Mouse (Mus musculus): Measurements from ENCODE around the gene Klf4. TPM values are rescaled to one million over a fixed set of nuclear protein-coding genes. Genes with fewer than 3 reads are reported as not detected.

The Klf4 gene
- 10 to 100 TPM; 42.1 to 61.1 TPM for total RNA-seq (2021)

- DNase-seq = peak; percentile 95
- intact Hi-C loops (cut with DNase I) = loop anchor here (1.0 to 5.0 kb wide), 4 partner anchors 119 to 690 kb away; no protein-coding TSS in a partner anchor
Measured at GRCm38 (mm10) chr4:55532407-55533195, at the start of gene Klf4. Gene Klf4, minus strand, starts transcription at chr4:55532466.

DNA sequence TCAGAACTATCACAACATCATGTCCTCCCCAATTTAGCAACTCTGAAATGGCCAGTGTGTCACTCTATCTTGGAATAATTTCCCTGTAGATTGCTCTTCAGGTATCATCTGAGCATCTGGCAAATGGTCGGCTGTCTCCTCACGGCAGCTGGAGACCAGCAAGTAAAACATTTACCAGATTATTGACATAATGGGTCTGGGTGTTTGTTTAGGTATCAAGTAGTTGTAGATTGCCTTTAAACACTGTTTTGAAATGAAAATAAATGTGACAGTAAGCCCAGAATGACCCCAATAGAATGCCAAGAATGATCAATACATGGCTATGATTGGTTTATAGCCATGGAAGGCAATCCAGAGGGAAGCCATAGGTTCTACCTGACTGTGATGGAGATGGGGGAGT is 39.2 kb upstream of the Klf4 start:
- intact Hi-C loops (cut with DNase I) = no loop called here
- no peak for DNase-seq

DNA sequence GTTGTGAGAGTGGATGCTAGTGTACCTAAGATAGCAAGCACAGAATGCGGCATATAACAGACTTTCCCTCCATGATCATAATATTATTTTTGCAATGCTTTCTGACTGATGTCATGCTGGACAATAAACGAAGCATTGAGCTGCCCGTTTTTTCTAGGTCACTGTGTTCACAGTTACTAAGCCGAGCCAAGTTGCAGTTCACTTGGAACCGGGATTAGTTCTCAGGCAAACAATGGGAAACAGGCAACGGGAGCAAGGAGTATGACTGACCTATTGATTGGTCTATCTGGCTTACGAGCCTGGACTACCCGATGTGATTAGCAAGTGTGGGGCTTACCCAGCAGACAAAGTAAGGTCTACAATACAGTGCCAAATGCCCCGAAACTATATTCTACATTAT is 35.7 kb upstream of the Klf4 start:
- peak; percentile 31 for DNase-seq
- intact Hi-C loops (cut with DNase I) = no loop called here

GRCm38 (mm10) chr4:55567575-55567974 is 35.3 kb upstream of the Klf4 start:
- intact Hi-C loops (cut with DNase I) = no loop called here
- DNase-seq = peak in 1 of 2 experiments; percentile 12

- DNase-seq = no peak
- intact Hi-C loops (cut with DNase I) = no loop called here
Measured at GRCm38 (mm10) chr4:55564317-55564716, 32.1 kb upstream of the Klf4 start.

DNA sequence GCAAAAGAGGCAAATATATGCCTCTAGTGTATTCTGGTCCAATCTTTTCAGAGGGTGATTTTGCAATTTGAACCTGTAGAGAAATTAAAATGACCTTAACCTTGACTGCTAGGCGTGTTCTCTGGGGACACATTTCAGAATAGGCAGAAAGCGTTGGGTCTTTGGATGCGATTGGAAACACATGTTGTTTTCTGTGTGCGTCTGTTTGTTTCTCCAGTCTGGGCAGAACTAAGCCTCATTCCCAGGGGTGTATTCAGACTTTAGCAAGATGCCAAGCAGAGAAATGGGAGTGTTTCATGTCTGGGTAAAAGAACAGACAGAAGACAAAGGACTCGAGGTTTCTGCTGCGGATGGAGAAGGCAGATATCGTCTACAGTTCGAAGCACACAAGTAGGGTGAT is 30.8 kb upstream of the Klf4 start:
- peak; percentile 34 to 40 for DNase-seq
- intact Hi-C loops (cut with DNase I) = no loop called here

DNA sequence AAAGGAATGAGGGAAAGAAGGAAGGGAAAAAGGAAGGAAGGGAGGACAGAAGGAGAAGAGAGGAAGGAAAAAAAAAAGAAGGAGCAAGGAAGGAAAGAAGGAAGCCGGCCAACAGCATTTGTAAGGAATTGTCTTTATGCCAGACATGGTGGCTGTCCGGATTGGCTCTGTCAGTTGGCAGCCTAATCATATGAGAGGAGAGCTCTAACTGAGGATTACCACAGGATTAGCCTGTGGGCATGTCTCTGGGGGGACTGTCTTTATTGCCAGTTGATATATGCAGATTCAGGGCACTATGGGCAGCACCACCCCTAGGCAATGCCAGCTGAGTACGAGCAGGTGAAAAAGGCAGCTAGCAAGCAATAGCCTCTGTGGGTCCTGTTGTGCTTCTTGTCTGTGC is 29.8 kb upstream of the Klf4 start:
- peak; percentile 3 to 22 for DNase-seq
- intact Hi-C loops (cut with DNase I) = no loop called here

DNA sequence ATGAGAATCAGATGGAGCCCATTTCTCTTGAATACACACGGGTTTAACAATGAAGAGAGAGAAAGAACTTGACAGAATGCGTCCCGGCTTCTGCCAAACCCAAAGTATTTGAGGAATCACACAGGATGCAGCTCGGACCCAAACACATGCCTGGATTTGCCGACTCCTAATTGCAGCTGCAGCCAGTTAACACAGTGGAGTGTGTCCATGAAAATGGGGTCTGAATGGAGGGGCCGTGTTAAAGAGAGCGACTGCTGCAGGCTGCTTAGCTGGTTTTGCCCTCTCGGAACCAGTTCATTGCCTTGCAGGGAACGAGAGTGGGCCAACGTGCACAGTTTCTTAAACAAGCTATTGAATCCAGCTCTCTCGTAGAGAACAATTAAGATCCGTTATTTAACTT is 14.6 kb upstream of the Klf4 start:
- intact Hi-C loops (cut with DNase I) = no loop called here

DNA sequence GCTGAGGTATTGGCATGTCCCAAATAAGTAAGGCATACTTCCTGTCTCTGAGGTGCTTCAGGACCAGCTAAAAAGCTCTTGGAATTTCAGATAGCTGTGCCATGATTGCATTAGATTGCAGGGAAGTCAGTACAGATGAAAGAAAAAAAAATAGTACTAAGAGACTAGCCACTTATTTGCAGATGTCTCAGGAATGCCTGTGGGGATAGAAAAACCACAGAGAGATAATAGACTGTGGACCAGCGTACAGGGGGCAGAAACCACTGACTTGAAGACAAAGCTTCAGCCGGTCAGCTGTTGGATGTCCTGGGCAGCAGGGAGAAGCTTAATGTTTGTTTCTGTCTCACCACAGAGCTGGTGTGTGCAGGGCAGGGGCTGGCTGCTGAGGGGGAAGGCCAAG is 10.5 kb upstream of the Klf4 start:
- no peak for DNase-seq
- intact Hi-C loops (cut with DNase I) = no loop called here

More for the DNA sequence above, 14.6 kb upstream of the Klf4 start:
- DNase-seq = no peak

GRCm38 (mm10) chr4:55541654-55542053 is 9.4 kb upstream of the Klf4 start:
- no peak for DNase-seq
- intact Hi-C loops (cut with DNase I) = no loop called here

GRCm38 (mm10) chr4:55541221-55541620 is 9.0 kb upstream of the Klf4 start:
- DNase-seq = peak; percentile 23 to 28
- intact Hi-C loops (cut with DNase I) = no loop called here

GRCm38 (mm10) chr4:55535012-55535411 is 2.7 kb upstream of the Klf4 start:
- DNase-seq = no peak
- intact Hi-C loops (cut with DNase I) = no loop called here

GRCm38 (mm10) chr4:55534510-55534909 is 2.2 kb upstream of the Klf4 start:
- DNase-seq = peak; percentile 12 to 15
- intact Hi-C loops (cut with DNase I) = loop anchor here (5.0 kb wide), 3 partner anchors 468 to 688 kb away; no protein-coding TSS in a partner anchor

- DNase-seq = peak; percentile 44 to 46
- intact Hi-C loops (cut with DNase I) = loop anchor here (1.0 to 5.0 kb wide), 4 partner anchors 117 to 688 kb away; no protein-coding TSS in a partner anchor
Measured at GRCm38 (mm10) chr4:55533803-55534254, 1.6 kb upstream of the Klf4 start.

DNA sequence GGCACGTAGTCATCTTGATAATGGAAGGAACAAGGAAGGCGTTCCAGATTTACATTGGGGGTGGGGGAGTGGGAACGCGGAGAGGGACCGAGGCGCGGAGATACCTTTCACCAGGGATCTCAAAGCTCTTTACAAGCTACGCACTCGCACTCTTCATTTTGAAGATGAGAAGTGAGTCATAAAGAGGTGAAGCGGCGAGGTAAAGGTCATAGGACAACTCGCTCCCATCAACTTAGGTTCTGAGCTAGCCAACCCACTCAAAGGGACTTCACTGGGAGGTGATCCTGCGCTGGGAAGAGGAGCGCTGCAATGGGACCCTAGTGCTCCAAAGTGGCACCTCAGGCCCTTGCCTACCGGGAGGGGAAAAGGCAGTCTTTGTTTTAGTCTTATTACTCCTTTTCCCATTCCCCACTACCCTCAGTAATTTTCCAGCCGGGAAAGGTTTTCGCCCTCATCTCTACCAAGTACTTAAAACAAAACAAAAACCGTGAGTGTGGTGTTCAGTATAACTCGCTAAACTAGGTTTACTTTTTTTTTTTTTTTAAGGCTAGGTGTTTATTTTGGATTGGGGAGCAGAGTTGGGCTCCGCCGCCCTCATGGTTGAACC is 1.0 kb upstream of the Klf4 start:
- no peak for DNase-seq

DNA sequence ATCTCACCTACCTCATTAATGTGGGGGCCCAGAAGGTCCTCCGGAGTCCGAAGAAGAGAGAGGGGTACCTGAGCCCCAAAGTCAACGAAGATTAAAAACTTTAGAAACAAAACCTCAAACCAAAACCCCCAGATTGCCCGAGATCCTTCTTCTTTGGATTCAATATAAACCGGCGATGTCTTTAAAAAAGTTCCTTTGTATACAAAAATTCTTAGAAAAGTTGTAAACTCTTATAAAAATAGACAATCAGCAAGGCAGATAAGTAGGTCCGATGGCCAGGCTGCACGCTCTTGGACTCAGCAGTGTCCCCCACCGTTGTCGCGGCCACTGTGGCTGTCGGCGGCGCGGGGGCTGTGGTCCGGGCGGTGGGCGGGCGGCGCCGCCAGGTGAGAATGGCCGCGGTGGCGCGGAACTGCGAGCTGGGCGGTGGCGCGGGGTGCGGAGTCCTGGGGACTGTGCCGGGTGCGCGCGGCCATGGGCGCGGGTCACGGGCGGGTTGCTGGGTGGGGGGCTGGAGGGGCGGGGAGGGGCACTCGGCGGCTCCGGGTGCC is 335 bp downstream of the Klf4 start:
- DNase-seq = no peak
- intact Hi-C loops (cut with DNase I) = loop anchor here (5.0 kb wide), 3 partner anchors 470 to 690 kb away; no protein-coding TSS in a partner anchor

More for the DNA sequence above, 1.0 kb upstream of the Klf4 start:
- intact Hi-C loops (cut with DNase I) = loop anchor here (1.0 to 5.0 kb wide), 4 partner anchors 118 to 689 kb away; no protein-coding TSS in a partner anchor

DNA sequence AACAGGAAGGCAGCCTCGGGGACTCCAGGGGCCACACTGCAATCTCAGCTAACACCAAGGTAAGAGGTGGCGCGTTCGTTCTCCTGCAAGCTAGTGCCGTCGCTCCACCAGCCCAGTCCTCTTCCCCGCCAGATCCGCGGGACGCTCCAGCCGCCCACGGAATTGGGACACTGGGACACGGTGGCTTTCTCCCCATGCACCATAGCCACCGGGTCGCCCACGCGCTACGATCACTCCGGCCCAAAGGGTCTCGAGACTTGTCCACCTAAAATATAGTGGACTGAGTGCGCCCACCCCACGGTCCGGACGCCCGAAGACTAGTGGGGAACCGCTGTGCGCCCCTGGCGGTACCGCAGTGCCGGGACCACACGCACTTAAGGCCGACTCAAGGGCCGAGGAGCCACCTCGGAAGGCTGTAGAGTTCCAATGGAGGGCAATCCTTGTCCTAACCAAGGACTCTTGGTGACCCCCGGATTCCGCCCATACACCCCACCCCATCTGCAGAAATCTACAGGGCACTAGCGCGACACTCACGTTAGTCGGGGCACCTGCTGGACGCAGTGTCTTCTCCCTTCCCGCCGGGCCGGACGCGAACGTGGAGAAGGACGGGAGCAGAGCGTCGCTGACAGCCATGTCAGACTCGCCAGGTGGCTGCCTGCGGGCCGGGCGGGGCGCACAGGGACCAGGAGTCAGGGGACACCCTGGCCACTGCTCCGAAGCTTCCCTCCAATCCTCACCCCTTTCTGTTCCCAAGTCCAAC is 990 bp downstream of the Klf4 start:
- DNase-seq = peak; percentile 66 to 70
- intact Hi-C loops (cut with DNase I) = loop anchor here (5.0 kb wide), 3 partner anchors 471 to 691 kb away; no protein-coding TSS in a partner anchor

- no peak for DNase-seq
- intact Hi-C loops (cut with DNase I) = loop anchor here (5.0 kb wide), 3 partner anchors 472 to 692 kb away; no protein-coding TSS in a partner anchor
Measured at GRCm38 (mm10) chr4:55530731-55531095, 1.6 kb downstream of the Klf4 start.

GRCm38 (mm10) chr4:55530236-55530635 is 2.0 kb downstream of the Klf4 start:
- intact Hi-C loops (cut with DNase I) = loop anchor here (5.0 kb wide), 3 partner anchors 472 to 692 kb away; no protein-coding TSS in a partner anchor
- peak; percentile 87 to 88 for DNase-seq

DNA sequence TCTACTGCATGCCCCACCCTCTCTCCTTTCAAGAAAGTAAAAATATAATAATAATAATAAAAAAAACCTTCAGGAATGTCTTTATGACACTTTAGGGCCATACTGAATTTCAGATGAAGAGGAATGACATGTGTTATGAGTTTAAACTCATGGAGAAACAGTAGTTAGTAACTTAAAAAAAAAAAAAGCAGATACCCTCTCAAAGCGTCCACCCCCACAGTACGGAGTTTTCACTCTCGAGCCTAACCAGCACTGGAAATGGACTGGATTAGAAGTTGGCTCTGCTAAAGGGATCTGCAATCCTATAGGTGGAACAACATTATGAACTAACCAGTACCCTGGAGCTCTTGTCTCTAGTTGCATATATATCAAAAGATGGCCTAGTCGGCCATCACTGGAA is 3.9 kb downstream of the Klf4 start:
- intact Hi-C loops (cut with DNase I) = loop anchor here (5.0 kb wide), 2 partner anchors 834 to 964 kb away; no protein-coding TSS in a partner anchor
- DNase-seq = no peak
